Mouse (Mus musculus) cerebellum, adult 2 months (tissue): ENCODE results near the gene Aire. TPM values are rescaled to one million over a fixed set of nuclear protein-coding genes. Genes with fewer than 3 reads are reported as not detected.

Source experiments
- DNase-seq, 2 experiments: peaks; one replicate each; pipeline ENCODE4 v3.0.0; 2021
- H3K27ac ChIP-seq: fragments of 200-500 bp; 2 replicates; pipeline ENCODE4 v1.5.1; 2012; ENCODE audit warnings: low read length, control low read depth, inconsistent platforms; ENCODE audit not compliant: insufficient read depth
- H3K27me3 ChIP-seq: fragments of 200-500 bp; 2 replicates; pipeline ENCODE4 v1.6.1; 2012; ENCODE audit warnings: inconsistent platforms, mild to moderate bottlenecking, low read length, moderate library complexity; ENCODE audit not compliant: control insufficient read depth, insufficient read depth
- H3K4me1 ChIP-seq: fragments of 200-500 bp; 2 replicates; pipeline ENCODE4 v1.6.1; 2011; ENCODE audit warnings: low read length; ENCODE audit not compliant: control insufficient read depth, insufficient read depth
- H3K4me3 ChIP-seq: fragments of 200-500 bp; replicated peaks from 2 replicates; pipeline ENCODE3; 2011; ENCODE audit warnings: mild to moderate bottlenecking, low read depth, low read length, control low read depth; ENCODE audit not compliant: insufficient read depth
- CTCF ChIP-seq: fragments of 200-500 bp; IDR thresholded peaks from 2 replicates; pipeline ENCODE4 v1.5.1; 2011; ENCODE audit warnings: low read depth, mild to moderate bottlenecking, control low read depth, low read length, moderate library complexity, borderline replicate concordance; ENCODE audit not compliant: insufficient read depth
- POLR2A ChIP-seq: fragments of 200-500 bp; IDR thresholded peaks from 2 replicates; pipeline ENCODE4 v1.6.1; 2011; ENCODE audit warnings: low read length, control low read depth, borderline replicate concordance; ENCODE audit not compliant: insufficient read depth
- WGBS: fragments of 180-500 bp; shearing (Covaris S2); methylation state at CpG from one replicate; pipeline ENCODE4 v1.1.7; 2018; 5-methylcytosine and 5-hydroxymethylcytosine counted together
- polyA plus RNA-seq: library from polyadenylated mRNA; depleted of rRNA; stranded (reverse); fragments of >200 nt; gene quantifications from 2 replicates; pipeline ENCODE4 v1.2.3, GENCODE M21; 2012

The Aire gene
- polyA plus RNA-seq, 1 experiment = 0.08 TPM

- H3K27ac ChIP-seq = no peak overlapping the region
- TF ChIP-seq POLR2A (no peak), CTCF (no peak)
Measured at GRCm38 (mm10) chr10:78010335-78010734, 33.1 kb downstream of the Aire start.

GRCm38 (mm10) chr10:78009945-78010293 lies 33.5 kb downstream of the Aire start, which contains the start of gene Pfkl:
TSS of gene Pfkl (minus strand) at chr10:78010083.
- WGBS = under 1% methylated on average over 9 of the region's 9 CpGs
- peak within 1 kb of the TSS; percentile 94 for H3K27ac ChIP-seq
- peak within 1 kb of the TSS; percentile 89 for H3K4me3 ChIP-seq
- no peaks in the 10 kb centered on the region for H3K27me3 ChIP-seq
- TF ChIP-seq CTCF = no peak
- no peak for TF ChIP-seq POLR2A
- H3K4me1 ChIP-seq = peaks cover 8% of the 10 kb centered on the region
- no peak for DNase-seq

More at GRCm38 (mm10) chr10:78010335-78010734, 33.1 kb downstream of the Aire start:
- Histone ChIP-seq H3K4me3 (no peak overlapping the region), H3K27me3 (no peaks in the 10 kb centered on the region), H3K4me1 (peaks cover 8% of the 10 kb centered on the region)
- DNase-seq = no peak
- WGBS = 23% methylated on average over 10 of the region's 10 CpGs

GRCm38 (mm10) chr10:78009184-78009944 lies 34.0 kb downstream of the Aire start:
- peak; percentile 84; the same call in 1 of the 2 replicates for TF ChIP-seq POLR2A
- peak; percentile 58; the same call in 1 of the 2 replicates for TF ChIP-seq CTCF
- Histone ChIP-seq H3K4me3 (peak overlapping the region; percentile 89), H3K27me3 (no peaks in the 10 kb centered on the region), H3K4me1 (peaks cover 8% of the 10 kb centered on the region), H3K27ac (peak overlapping the region; percentile 94)
- DNase-seq = peak; percentile 93 to 94
- WGBS = under 1% methylated on average over 59 of the region's 59 CpGs

- peaks cover 8% of the 10 kb centered on the region for H3K4me1 ChIP-seq
- H3K4me3 ChIP-seq = no peak overlapping the region
- DNase-seq = no peak
- no peaks in the 10 kb centered on the region for H3K27me3 ChIP-seq
- no peak overlapping the region for H3K27ac ChIP-seq
- TF ChIP-seq POLR2A = no peak
- TF ChIP-seq CTCF = no peak
- 75% methylated on average over 3 of the region's 3 CpGs for WGBS
Measured at GRCm38 (mm10) chr10:78008169-78008568, 35.2 kb downstream of the Aire start.

DNA sequence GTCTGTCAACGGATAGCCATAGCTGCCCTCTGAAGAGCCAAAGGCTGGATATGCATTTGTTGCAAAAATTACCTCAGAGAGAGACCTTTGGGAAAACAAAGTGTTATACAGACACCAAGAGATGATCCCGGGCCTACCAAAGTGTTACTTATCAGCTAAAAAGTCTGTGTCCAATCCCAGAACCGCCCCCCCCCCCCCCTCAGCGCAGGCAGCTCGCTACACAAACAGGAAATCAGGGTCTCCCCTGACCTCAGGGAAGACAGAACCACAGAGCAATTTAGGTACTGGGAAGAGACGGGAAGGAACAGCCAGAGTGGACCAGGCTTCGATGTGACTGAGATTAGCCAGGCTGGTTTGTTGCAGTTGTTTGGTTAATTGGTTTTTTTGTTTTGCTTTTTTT lies 36.2 kb downstream of the Aire start:
- Histone ChIP-seq H3K4me3 (no peak overlapping the region), H3K4me1 (peaks cover 8% of the 10 kb centered on the region), H3K27ac (no peak overlapping the region), H3K27me3 (no peaks in the 10 kb centered on the region)
- no peak for DNase-seq
- no peak for TF ChIP-seq CTCF
- no peak for TF ChIP-seq POLR2A
- 80% methylated on average over 7 of the region's 7 CpGs for WGBS

DNA sequence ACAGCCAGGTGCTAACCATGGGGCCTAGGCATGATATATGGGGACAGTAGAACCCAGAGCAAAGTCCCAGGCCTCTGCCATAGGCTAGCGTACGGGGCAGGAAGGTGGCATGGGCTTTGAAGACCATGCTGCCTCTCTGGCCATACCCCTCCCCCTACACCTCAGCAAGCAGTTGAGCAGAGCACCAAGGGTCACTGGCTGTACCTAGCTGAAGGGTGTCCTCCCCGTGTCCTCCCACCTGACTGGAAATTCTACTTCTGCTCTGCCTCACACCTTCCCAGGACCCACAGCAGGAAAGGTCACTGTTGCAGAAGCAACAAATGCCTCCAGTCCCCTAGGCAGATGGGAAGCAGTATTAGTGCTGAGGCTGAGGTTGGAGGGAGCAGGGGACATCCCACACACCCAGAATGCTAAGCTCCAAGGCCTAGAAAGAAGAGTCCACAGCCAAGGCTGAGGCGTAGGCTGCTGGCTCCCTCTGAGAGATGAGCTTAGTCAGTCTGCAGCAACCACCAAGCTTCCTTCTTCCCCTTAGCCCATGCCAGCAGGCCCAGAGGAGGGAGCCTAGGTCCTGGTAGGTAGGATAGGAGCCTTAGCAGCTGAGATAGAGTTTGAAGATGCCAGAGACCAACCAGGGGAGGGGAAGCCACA lies 37.5 kb downstream of the Aire start:
- DNase-seq = no peak

DNA sequence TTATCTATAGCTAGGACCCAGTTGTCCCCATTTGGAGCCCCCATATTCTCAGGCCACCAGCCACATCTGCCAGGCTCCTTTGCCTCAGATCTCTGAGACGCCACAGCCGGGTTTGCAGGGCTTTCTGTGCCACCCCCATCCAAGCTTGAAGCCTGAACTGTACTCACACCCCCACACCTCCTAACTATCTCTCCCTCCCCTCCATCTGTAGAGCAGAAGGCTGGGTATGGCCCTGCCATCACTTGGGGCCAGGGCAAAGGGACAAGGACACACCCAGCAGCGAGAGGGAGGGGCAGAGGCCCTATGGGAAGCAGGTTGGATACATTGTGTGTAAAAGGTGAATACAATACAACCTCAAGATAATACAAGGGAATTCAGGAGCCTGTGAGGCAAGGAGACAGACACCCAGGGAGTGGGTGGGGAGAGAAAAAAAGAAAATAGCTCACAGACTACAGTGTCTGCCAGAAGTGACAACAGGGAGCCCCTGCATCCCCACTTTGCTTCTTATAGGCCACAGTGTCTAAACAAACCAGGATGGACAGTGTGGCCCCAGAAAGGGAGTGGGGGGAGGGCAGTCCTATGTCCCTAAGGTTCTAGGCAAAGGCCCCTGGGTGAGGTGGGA lies 38.8 kb downstream of the Aire start:
- no peak for DNase-seq
- WGBS = 88% methylated on average over 3 of the region's 3 CpGs
- TF ChIP-seq POLR2A (no peak), CTCF (no peak)
- H3K4me1 ChIP-seq = peaks cover 8% of the 10 kb centered on the region
- H3K27ac ChIP-seq = no peak overlapping the region
- no peak overlapping the region for H3K4me3 ChIP-seq
- no peaks in the 10 kb centered on the region for H3K27me3 ChIP-seq

More for the DNA sequence above, 37.5 kb downstream of the Aire start:
- no peak for TF ChIP-seq CTCF
- no peak for TF ChIP-seq POLR2A
- Histone ChIP-seq H3K27me3 (no peaks in the 10 kb centered on the region), H3K4me3 (no peak overlapping the region), H3K4me1 (peaks cover 8% of the 10 kb centered on the region), H3K27ac (no peak overlapping the region; the same call in 1 of the 2 replicates)
- 91% methylated on average over 4 of the region's 4 CpGs for WGBS
